Mouse (Mus musculus) CH12.LX (cell line): ENCODE results near the gene Exoc6b. TPM values are rescaled to one million over a fixed set of nuclear protein-coding genes. Genes with fewer than 3 reads are reported as not detected.

Source experiments
- DNase-seq: peaks from one replicate; pipeline ENCODE4 v3.0.0-alpha.2; 2013; ENCODE audit errors: extremely low read depth
- H3K27ac ChIP-seq: 2 replicates; pipeline ENCODE4 v1.5.1; 2012; ENCODE audit warnings: low read depth, mild to moderate bottlenecking, control low read depth, moderate library complexity; ENCODE audit not compliant: insufficient read depth
- H3K27me3 ChIP-seq: replicated peaks from 2 replicates; pipeline ENCODE3; 2012; ENCODE audit warnings: inconsistent platforms
- H3K36me3 ChIP-seq, 2 experiments: replicated peaks in 1 of 2; 2 replicates each; pipeline versions ENCODE3 to v1.6.1; 2012; ENCODE audit warnings: inconsistent platforms in 1 of 2, low read length in 1 of 2, mild to moderate bottlenecking in 1 of 2, mixed read lengths in 1 of 2, moderate library complexity in 1 of 2; ENCODE audit not compliant: control insufficient read depth in 1 of 2, insufficient read depth in 1 of 2
- H3K4me1 ChIP-seq, 2 experiments: 2 replicates each; pipeline ENCODE4 v1.6.1; 2012; ENCODE audit warnings: inconsistent platforms in 1 of 2, moderate library complexity in 1 of 2; ENCODE audit not compliant: insufficient read depth in 2 of 2, control insufficient read depth in 1 of 2
- H3K4me2 ChIP-seq: 2 replicates; pipeline ENCODE4 v1.6.1; 2012; ENCODE audit warnings: low read depth, mild to moderate bottlenecking, control low read depth; ENCODE audit not compliant: poor library complexity, insufficient read depth, severe bottlenecking
- H3K4me3 ChIP-seq, 3 experiments: fragments of 150-350 bp in 1 of 3; sonication (generic) in 1 of 3; replicated peaks in 1 of 3; 2 replicates each; pipeline versions ENCODE3 to v1.5.1; 2011 to 2012; ENCODE audit warnings: low read depth in 2 of 3, low read length in 2 of 3, mild to moderate bottlenecking in 2 of 3, moderate library complexity in 2 of 3, control low read depth in 1 of 3, improper control_type of control experiment in 1 of 3, inconsistent platforms in 1 of 3, mixed read lengths in 1 of 3; ENCODE audit not compliant: poor library complexity in 1 of 3
- H3K79me2 ChIP-seq: replicated peaks from 2 replicates; pipeline ENCODE4 v1.6.1; 2012; ENCODE audit warnings: mild to moderate bottlenecking, moderate library complexity; ENCODE audit not compliant: control insufficient read depth, poor library complexity, insufficient read depth, severe bottlenecking; ENCODE audit errors: extremely low read depth
- H3K9ac ChIP-seq: 2 replicates; pipeline ENCODE4 v1.6.1; 2012; ENCODE audit warnings: low read depth, mild to moderate bottlenecking, control low read depth, moderate library complexity; ENCODE audit not compliant: insufficient read depth
- H3K9me3 ChIP-seq: replicated peaks from 2 replicates; pipeline ENCODE3; 2012; ENCODE audit warnings: low read length, inconsistent platforms, mixed read lengths
- BHLHE40 ChIP-seq: IDR thresholded peaks from 2 replicates; pipeline ENCODE4 v1.6.1; 2011; ENCODE audit warnings: mild to moderate bottlenecking, low read depth, low read length, improper control_type of control experiment
- CHD2 ChIP-seq: IDR thresholded peaks from 2 replicates; pipeline ENCODE4 v1.6.1; 2011; ENCODE audit warnings: low read length, improper control_type of control experiment
- CTCF ChIP-seq, 2 experiments: IDR thresholded peaks in 1 of 2; conservative IDR thresholded peaks in 1 of 2; 2 replicates each; pipeline ENCODE4 v1.5.1; 2011 to 2012; ENCODE audit warnings: low read depth in 2 of 2, low read length in 2 of 2, improper control_type of control experiment in 1 of 2, inconsistent platforms in 1 of 2, mild to moderate bottlenecking in 1 of 2, moderate library complexity in 1 of 2
- EP300 ChIP-seq: IDR thresholded peaks from 2 replicates; pipeline ENCODE4 v1.6.1; 2011; ENCODE audit warnings: low read length, improper control_type of control experiment
- KAT2A ChIP-seq: IDR thresholded peaks from 2 replicates; pipeline ENCODE4 v1.6.1; 2012; ENCODE audit warnings: low read length, improper control_type of control experiment, inconsistent platforms; ENCODE audit not compliant: insufficient replicate concordance
- MAFK ChIP-seq: IDR thresholded peaks from 2 replicates; pipeline ENCODE4 v1.6.1; 2011; ENCODE audit warnings: low read length, improper control_type of control experiment; ENCODE audit not compliant: insufficient replicate concordance
- MYC ChIP-seq: IDR thresholded peaks from 2 replicates; pipeline ENCODE4 v1.6.1; 2011; ENCODE audit warnings: low read depth, mild to moderate bottlenecking, improper control_type of control experiment, low read length
- NELFE ChIP-seq: IDR thresholded peaks from 2 replicates; pipeline ENCODE4 v1.6.1; 2011; ENCODE audit warnings: low read depth, low read length, improper control_type of control experiment
- RAD21 ChIP-seq: IDR thresholded peaks from 2 replicates; pipeline ENCODE4 v1.6.1; 2011; ENCODE audit warnings: low read depth, mild to moderate bottlenecking, low read length, improper control_type of control experiment, moderate library complexity
- RCOR1 ChIP-seq: conservative IDR thresholded peaks from 2 replicates; pipeline ENCODE4 v1.6.1; 2012; ENCODE audit warnings: low read depth, mild to moderate bottlenecking, inconsistent platforms, low read length, improper control_type of control experiment
- SMC3 ChIP-seq: IDR thresholded peaks from 2 replicates; pipeline ENCODE4 v1.6.1; 2011; ENCODE audit warnings: low read depth, low read length, improper control_type of control experiment
- TBP ChIP-seq: conservative IDR thresholded peaks from 2 replicates; pipeline ENCODE4 v1.6.1; 2011; ENCODE audit warnings: low read depth, low read length, improper control_type of control experiment
- TCF12 ChIP-seq: IDR thresholded peaks from 2 replicates; pipeline ENCODE4 v1.6.1; 2014; ENCODE audit warnings: low read depth, mild to moderate bottlenecking, inconsistent platforms, low read length, improper control_type of control experiment
- ZC3H11A ChIP-seq: IDR thresholded peaks from 2 replicates; pipeline ENCODE4 v1.6.1; 2012; ENCODE audit warnings: low read depth, mild to moderate bottlenecking, inconsistent platforms, low read length, improper control_type of control experiment
- ZMIZ1 ChIP-seq: IDR thresholded peaks from 2 replicates; pipeline ENCODE4 v1.6.1; 2012; ENCODE audit warnings: low read depth, mild to moderate bottlenecking, inconsistent platforms, low read length, improper control_type of control experiment
- ZNF384 ChIP-seq: IDR thresholded peaks from 2 replicates; pipeline ENCODE4 v1.6.1; 2012; ENCODE audit warnings: low read depth, low read length, improper control_type of control experiment, inconsistent platforms
- dilution Hi-C: fragments of 300-500 bp; cut with MboI; formaldehyde crosslinking; loops from 2 replicates; pipeline ENCODE4 v1.14.3; 2020; ENCODE audit warnings: low sequenced_read_pairs; ENCODE audit not compliant: extremely low pct_unique_long_range_greater_than_20kb, extremely low pct_ligation_motif_present
- in situ Hi-C: fragments of 300-500 bp; cut with MboI; formaldehyde crosslinking; loops from 3 replicates; pipeline ENCODE4 v1.14.3; 2019; ENCODE audit warnings: low sequenced_read_pairs, low pct_ligation_motif_present, low pct_unique_long_range_greater_than_20kb, mixed read lengths
- polyA plus RNA-seq: library from polyadenylated mRNA; unstranded; fragments of >175 nt; gene quantifications from 2 replicates; pipeline ENCODE4 v1.2.1, GENCODE M21; 2012; ENCODE audit warnings: low read depth; ENCODE audit not compliant: insufficient read length
- total RNA-seq, 2 experiments: library from RNA; depleted of rRNA; stranded (reverse); fragments of 300-350 nt in 1 of 2; fragments of >200 nt in 1 of 2; gene quantifications; 2 replicates each; pipeline ENCODE4 v1.2.3; 2012 to 2014

The Exoc6b gene
- total and polyA plus RNA-seq, 3 experiments: 1.7 to 5.2 (median 3.5) TPM

DNA sequence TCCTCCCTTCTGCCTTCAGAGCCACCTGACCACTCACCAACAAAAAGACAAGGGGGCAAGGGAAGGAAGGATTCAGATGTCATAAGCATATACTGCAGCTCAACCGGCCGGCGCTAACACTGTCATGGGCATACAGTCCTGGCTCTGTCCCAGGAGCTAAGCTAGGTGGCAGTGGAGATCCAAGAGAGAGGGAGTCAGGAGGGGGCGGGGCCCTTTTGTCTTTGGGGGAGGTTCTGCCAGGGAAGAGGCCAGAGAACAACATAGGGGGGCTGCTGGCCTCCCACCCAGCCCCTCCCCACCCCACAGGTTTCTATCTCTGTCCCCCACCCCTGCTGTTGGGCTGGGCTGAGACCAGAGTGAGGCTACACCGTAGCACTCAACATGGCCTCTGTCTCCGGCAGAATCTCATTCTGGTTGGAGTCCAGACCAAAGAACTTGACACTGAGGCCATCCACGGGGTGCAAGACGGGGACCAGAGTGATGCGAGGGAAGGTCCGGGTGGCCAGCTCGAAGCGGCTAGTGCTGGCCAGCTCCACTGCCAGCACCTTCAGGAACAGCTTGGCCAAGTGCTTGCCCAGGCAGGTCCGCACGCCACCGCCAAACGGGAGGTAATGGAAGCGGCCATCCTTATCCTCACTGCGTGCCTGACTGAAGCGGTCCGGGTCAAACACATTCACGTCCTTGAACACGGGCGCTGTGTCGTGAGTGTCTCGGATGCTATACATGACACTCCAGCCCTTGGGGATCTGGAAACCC lies 495.2 kb downstream of the Exoc6b start:
- Histone ChIP-seq H3K9me3 (no peaks in the 10 kb centered on the region), H3K27ac (no peak overlapping the region), H3K4me2 (no peak overlapping the region), H3K27me3 (peaks cover 66% of the 10 kb centered on the region), H3K36me3 (no peaks in the 10 kb centered on the region), H3K4me3 (no peak overlapping the region), H3K9ac (no peak overlapping the region), H3K79me2 (no peaks in the 10 kb centered on the region), H3K4me1 (peaks cover 4 to 25% of the 10 kb centered on the region in 2 experiments)
- dilution Hi-C loops: no loop called here
- in situ Hi-C loops: no loop called here
- DNase-seq: no peak
- TF ChIP-seq SMC3 (0 out of 2 replicates have a peak, but pooled peaks have one; percentile 5), MAFK (no peak), RAD21 (peak; percentile 25), CTCF (conservative IDR thresholded peaks at IDR 0.05 in 1 of 2, IDR thresholded peaks at IDR 0.05 in 1 of 2; ENCODE audit: low read depth in 2 of 2, low read length in 2 of 2) (peak in 1 of 2 experiments; percentile 38; a peak in 2 of 4 replicates), MYC (no peak), RCOR1 (no peak)
- TF ChIP-seq, all 38 proteins: peak for 3

DNA sequence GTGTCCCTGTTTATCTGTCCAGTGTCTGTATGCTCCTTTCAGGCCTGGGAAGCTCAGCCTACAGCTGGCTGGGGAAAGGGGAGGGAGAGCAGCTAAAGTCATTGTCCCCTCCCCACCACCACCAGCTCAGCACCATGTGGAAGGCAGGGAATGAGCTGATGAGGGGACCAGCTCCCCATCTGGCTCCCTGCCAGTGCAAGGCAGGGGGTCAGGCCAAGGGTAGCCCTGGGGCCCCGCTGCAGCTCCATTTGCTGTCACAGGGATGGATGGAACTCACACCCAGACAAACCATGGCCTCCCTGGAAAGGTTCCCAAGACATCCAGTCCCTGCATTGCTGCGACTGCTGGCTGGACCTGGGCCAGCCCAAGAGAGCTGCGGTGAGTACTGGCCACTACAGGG lies 499.3 kb downstream of the Exoc6b start:
- no peak for DNase-seq
- Histone ChIP-seq H3K79me2 (no peaks in the 10 kb centered on the region), H3K27me3 (peaks cover 42% of the 10 kb centered on the region), H3K4me2 (no peak overlapping the region), H3K9ac (no peak overlapping the region), H3K9me3 (no peaks in the 10 kb centered on the region), H3K36me3 (no peaks in the 10 kb centered on the region), H3K27ac (no peak overlapping the region), H3K4me3 (no peak overlapping the region), H3K4me1 (peaks cover 4 to 26% of the 10 kb centered on the region in 2 experiments)
- in situ Hi-C loops (no loop called here), dilution Hi-C loops (no loop called here)
- no peak for TF ChIP-seq EP300
- TF ChIP-seq ZNF384: no peak
- no peak for TF ChIP-seq MYC

DNA sequence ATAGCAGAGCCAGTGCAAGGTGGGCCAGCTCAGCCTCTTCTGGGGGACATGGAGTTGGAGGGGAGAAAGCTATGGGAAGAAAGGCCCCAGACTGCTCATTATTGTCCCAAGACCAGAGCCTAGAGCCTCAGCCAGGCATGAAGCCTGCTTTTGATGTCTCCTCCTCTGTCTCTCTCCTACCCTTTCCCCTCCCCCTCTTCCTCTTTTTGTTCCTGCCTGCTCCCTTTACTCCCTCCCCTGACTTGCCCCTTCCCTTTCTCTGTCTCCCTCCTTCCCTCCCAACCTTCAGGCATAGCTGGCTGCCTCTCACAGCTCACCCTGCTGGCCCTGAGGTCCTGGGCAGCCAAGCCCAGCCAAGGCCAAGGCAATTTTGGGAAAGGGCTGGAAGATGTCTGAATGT lies 499.7 kb downstream of the Exoc6b start:
- no peak for TF ChIP-seq RCOR1
- TF ChIP-seq MYC: no peak
- TF ChIP-seq ZC3H11A: no peak
- no peak for TF ChIP-seq BHLHE40
- no peak for TF ChIP-seq ZMIZ1
- TF ChIP-seq SMC3: no peak
- TF ChIP-seq CHD2: no peak
- no peak for TF ChIP-seq NELFE
- no peak for TF ChIP-seq TBP
- TF ChIP-seq KAT2A: no peak
- no peak for TF ChIP-seq MAFK
- TF ChIP-seq TCF12: no peak
- Histone ChIP-seq H3K27me3 (peaks cover 42% of the 10 kb centered on the region), H3K4me3 (no peak overlapping the region), H3K4me1 (peaks cover 4 to 26% of the 10 kb centered on the region in 2 experiments), H3K9me3 (no peaks in the 10 kb centered on the region), H3K36me3 (no peaks in the 10 kb centered on the region), H3K9ac (no peak overlapping the region), H3K27ac (no peak overlapping the region), H3K4me2 (no peak overlapping the region), H3K79me2 (no peaks in the 10 kb centered on the region)
- dilution Hi-C loops: no loop called here
- DNase-seq: no peak
- in situ Hi-C loops: no loop called here
